ENCODE assay signal across 8 mouse cellular contexts in genomic region chr17:87458911-87459749, GRCm38 (mm10). TPM values are rescaled to one million over a fixed set of nuclear protein-coding genes. Genes with fewer than 3 reads are reported as not detected.
DNase-seq lines count a peak whose midpoint lies in the region; ATAC-seq and TF ChIP-seq lines count a peak whose summit lies in the region.

No protein-coding gene starts in this region.

- no peak overlapping the region for H3K4me3 ChIP-seq in forebrain, embryonic 13.5 days
- H3K4me3 ChIP-seq in hindbrain, embryonic 11.5 days (ENCODE audit: low read depth, low read length), result no peak overlapping the region
- H3K4me3 ChIP-seq in limb, embryonic 14.5 days (replicated peaks; ENCODE audit: low read length), result no peak overlapping the region
- H3K4me3 ChIP-seq in midbrain, embryonic 15.5 days, result no peak overlapping the region

- no peaks in the 10 kb centered on the region for H3K9me3 ChIP-seq in forebrain, embryonic 13.5 days (replicated peaks)
- H3K9me3 ChIP-seq in hindbrain, embryonic 11.5 days (ENCODE audit: control insufficient read depth, low read length), result no peaks in the 10 kb centered on the region
- H3K9me3 ChIP-seq in limb, embryonic 14.5 days (ENCODE audit: control insufficient read depth, low read length), result no peaks in the 10 kb centered on the region
- no peaks in the 10 kb centered on the region for H3K9me3 ChIP-seq in midbrain, embryonic 15.5 days

- ATAC-seq in cerebellum, adult (ENCODE audit: insufficient number of reproducible peaks, low FRiP score, low TSS enrichment), result peak; percentile 61
- ATAC-seq in forebrain, embryonic 13.5 days, result peak; percentile 28; the same call in 1 of the 2 replicates
- ATAC-seq in hindbrain, embryonic 11.5 days (ENCODE audit: low FRiP score), result peak; percentile 53
- ATAC-seq in limb, embryonic 14.5 days (ENCODE audit: low FRiP score, low read depth), result 0 out of 2 replicates have a peak, but pooled peaks have one; percentile 10
- no peak; the same call in 1 of the 2 replicates for ATAC-seq in midbrain, embryonic 15.5 days (replicated peaks)

- peaks cover 32% of the 10 kb centered on the region for H3K4me1 ChIP-seq in forebrain, embryonic 13.5 days
- H3K4me1 ChIP-seq in hindbrain, embryonic 11.5 days (replicated peaks; ENCODE audit: control insufficient read depth, insufficient read depth, low read length), result peaks cover 18% of the 10 kb centered on the region; the same call in 1 of the 2 replicates
- peaks cover 31% of the 10 kb centered on the region for H3K4me1 ChIP-seq in limb, embryonic 14.5 days (ENCODE audit: control insufficient read depth, insufficient read depth, low read length)
- peaks cover 39% of the 10 kb centered on the region for H3K4me1 ChIP-seq in midbrain, embryonic 15.5 days

- H3K36me3 ChIP-seq in forebrain, embryonic 13.5 days (ENCODE audit: poor library complexity, severe bottlenecking), result no peaks in the 10 kb centered on the region
- H3K36me3 ChIP-seq in hindbrain, embryonic 11.5 days (ENCODE audit: control insufficient read depth, insufficient read depth, low read length), result no peaks in the 10 kb centered on the region
- H3K36me3 ChIP-seq in limb, embryonic 14.5 days (ENCODE audit: control insufficient read depth, insufficient read depth, low read length), result no peaks in the 10 kb centered on the region
- H3K36me3 ChIP-seq in midbrain, embryonic 15.5 days (replicated peaks), result no peaks in the 10 kb centered on the region

- 13% methylated on average over 13 of the region's 17 CpGs for WGBS in forebrain, embryonic 13.5 days
- 21% methylated on average over 13 of the region's 17 CpGs for WGBS in hindbrain, embryonic 11.5 days
- WGBS in limb, embryonic 14.5 days, result 15% methylated on average over 13 of the region's 17 CpGs
- WGBS in midbrain, embryonic 15.5 days, result 7% methylated on average over 13 of the region's 17 CpGs

- H3K9ac ChIP-seq in forebrain, embryonic 13.5 days, result peak overlapping the region; percentile 26
- H3K9ac ChIP-seq in hindbrain, embryonic 11.5 days (ENCODE audit: low read depth, low read length), result no peak overlapping the region
- H3K9ac ChIP-seq in limb, embryonic 14.5 days (ENCODE audit: low read depth, low read length, severe bottlenecking), result no peak overlapping the region
- H3K9ac ChIP-seq in midbrain, embryonic 15.5 days, result no peak overlapping the region

- no peak for TF ChIP-seq POLR2A in limb, embryonic 14.5 days (IDR thresholded peaks at IDR 0.05; ENCODE audit: borderline replicate concordance, extremely low read depth, insufficient read depth, insufficient read length)

- DNase-seq in MN1 (ENCODE audit: low spot score), result peak; percentile 46
- DNase-seq in hindbrain, embryonic 11.5 days (ENCODE audit: low spot score), result peak; percentile 41
- no peak for DNase-seq in limb, embryonic 14.5 days (ENCODE audit: low spot score)
- peak; percentile 42 for DNase-seq in urinary bladder, postnatal 36 days (ENCODE audit: low spot score in 2 of 2)
- no peak for DNase-seq in thymus, postnatal 36 days

- peaks cover 2% of the 10 kb centered on the region; the same call in 1 of the 2 replicates for H3K27me3 ChIP-seq in forebrain, embryonic 13.5 days
- no peaks in the 10 kb centered on the region for H3K27me3 ChIP-seq in hindbrain, embryonic 11.5 days (ENCODE audit: control insufficient read depth, insufficient read depth, low read length)
- no peaks in the 10 kb centered on the region for H3K27me3 ChIP-seq in limb, embryonic 14.5 days (ENCODE audit: control insufficient read depth, insufficient read depth, low read length)
- H3K27me3 ChIP-seq in midbrain, embryonic 15.5 days (replicated peaks), result no peaks in the 10 kb centered on the region

- H3K27ac ChIP-seq in forebrain, embryonic 13.5 days, result peak overlapping the region; percentile 44; the same call in 1 of the 2 replicates
- H3K27ac ChIP-seq in hindbrain, embryonic 11.5 days (ENCODE audit: low read depth, low read length), result no peak overlapping the region; the same call in 1 of the 2 replicates
- peak overlapping the region; percentile 52 for H3K27ac ChIP-seq in limb, embryonic 14.5 days (replicated peaks; ENCODE audit: low read depth, low read length)
- peak overlapping the region; percentile 36 for H3K27ac ChIP-seq in midbrain, embryonic 15.5 days

- peak overlapping the region; percentile 35 for H3K4me2 ChIP-seq in forebrain, embryonic 13.5 days
- H3K4me2 ChIP-seq in hindbrain, embryonic 11.5 days (replicated peaks; ENCODE audit: low read depth, low read length), result 0 out of 2 replicates have a peak overlapping the region, but pooled peaks have one; percentile 22
- H3K4me2 ChIP-seq in limb, embryonic 14.5 days (replicated peaks; ENCODE audit: low read depth, low read length, severe bottlenecking), result peak overlapping the region; percentile 47
- 0 out of 2 replicates have a peak overlapping the region, but pooled peaks have one; percentile 3 for H3K4me2 ChIP-seq in midbrain, embryonic 15.5 days

RNA-seq across cellular contexts. Expression of gene Calm2, which starts 12.4 kb away (rescaled TPM):
- 1,676 and 1,701 TPM in 2 replicates for polyA plus RNA-seq in forebrain, embryonic 13.5 days (2015; fragmentation: Nextera tagmentation; extraction: Ambion mirVana)
- 1,591 and 1,601 TPM in 2 replicates for polyA plus RNA-seq in hindbrain, embryonic 11.5 days (2014; fragmentation: Nextera tagmentation; extraction: Ambion mirVana)
- 385 and 537 TPM in 2 replicates for polyA plus RNA-seq in limb, embryonic 14.5 days (2012; rRNA removed)
- polyA plus RNA-seq in limb, embryonic 14.5 days (2014; fragmentation: Nextera tagmentation; extraction: Ambion mirVana), result 933 and 956 TPM in 2 replicates
- 1,861 and 1,975 TPM in 2 replicates for polyA plus RNA-seq in midbrain, embryonic 15.5 days (2015; fragmentation: Nextera tagmentation; extraction: Ambion mirVana)

RNA-seq across cellular contexts. Expression of gene Stpg4, which starts 31.6 kb away (rescaled TPM):
- not detected in 2 replicates for polyA plus RNA-seq in forebrain, embryonic 13.5 days (2015; fragmentation: Nextera tagmentation; extraction: Ambion mirVana)
- polyA plus RNA-seq in hindbrain, embryonic 11.5 days (2014; fragmentation: Nextera tagmentation; extraction: Ambion mirVana), result not detected in 2 replicates
- not detected in 2 replicates for polyA plus RNA-seq in limb, embryonic 14.5 days (2012; rRNA removed)
- not detected in 2 replicates for polyA plus RNA-seq in limb, embryonic 14.5 days (2014; fragmentation: Nextera tagmentation; extraction: Ambion mirVana)
- 0.42 and 0.54 TPM in 2 replicates for polyA plus RNA-seq in midbrain, embryonic 15.5 days (2015; fragmentation: Nextera tagmentation; extraction: Ambion mirVana)

Comparison
In these comparisons a context has a peak if more than half of its experiments do, and no peak if none do; other contexts are left out.
1. DNase-seq: peak in MN1 (single experiment), hindbrain, embryonic 11.5 days (single experiment) and urinary bladder, postnatal 36 days (2 of 2); none in limb, embryonic 14.5 days (single experiment) and thymus, postnatal 36 days (0 of 2).
2. Peak in every context shown above with its lines, with median percentiles within 50 percentile points of each other: H3K4me2 ChIP-seq.